ENCODE assay signal across 19 mouse cellular contexts in the genomic region with DNA sequence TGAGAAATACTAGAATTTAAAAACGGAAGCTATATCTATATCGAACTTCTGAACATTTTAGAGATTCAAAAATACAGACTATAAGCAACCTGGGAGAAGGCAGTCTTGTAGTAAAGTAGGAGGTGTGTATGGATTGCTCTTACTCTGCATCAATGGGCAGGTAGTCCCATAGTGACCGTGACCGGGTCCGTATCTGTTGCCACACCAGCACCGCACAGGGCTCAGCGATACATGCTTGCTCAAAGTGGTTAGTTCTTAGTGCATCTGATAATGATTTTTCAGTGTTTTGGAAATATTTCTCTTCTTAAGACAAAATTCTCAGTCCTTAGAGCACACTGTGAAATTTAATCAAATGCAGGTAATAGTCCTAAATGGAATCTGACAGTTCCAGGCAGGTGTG.
DNase-seq lines count a peak whose midpoint lies in the region; ATAC-seq lines count a peak whose summit lies in the region.
"Had no signal": no experiment of that assay in that cellular context is flagged by ENCODE, and none has a peak within 500 bp of the region (broad histone marks: within the 10 kb centered on the region; RNA-seq: fewer than 3 reads in every experiment).

No protein-coding gene starts in this region.

- H3K4me1 ChIP-seq in heart, embryonic 12.5 days (replicated peaks), result 0 out of 2 replicates have a peak, but pooled peaks cover 3% of the 10 kb centered on the region
- no peaks in the 10 kb centered on the region for H3K4me1 ChIP-seq in heart, embryonic 10.5 days

- H3K4me2 ChIP-seq in heart, embryonic 12.5 days, result no peak overlapping the region

- no peak overlapping the region for H3K9ac ChIP-seq in heart, embryonic 12.5 days

- H3K27ac ChIP-seq in heart, embryonic 12.5 days (ENCODE audit: poor library complexity, severe bottlenecking), result no peak overlapping the region
- H3K27ac ChIP-seq in heart, embryonic 10.5 days, result no peak overlapping the region

- intact Hi-C loops in heart, postnatal 25 days (cut with DNase I), result no loop called here

- H3K9me3 ChIP-seq in heart, embryonic 12.5 days (replicated peaks), result no peaks in the 10 kb centered on the region
- no peaks in the 10 kb centered on the region for H3K9me3 ChIP-seq in heart, embryonic 10.5 days
- H3K9me3 ChIP-seq: G1E had no signal

- H3K36me3 ChIP-seq in heart, embryonic 12.5 days, result no peaks in the 10 kb centered on the region
- no peaks in the 10 kb centered on the region for H3K36me3 ChIP-seq in heart, embryonic 10.5 days
- H3K36me3 ChIP-seq: G1E had no signal

- 85% methylated on average over 7 of the region's 7 CpGs for WGBS in heart, embryonic 12.5 days
- 94% methylated on average over 7 of the region's 7 CpGs for WGBS in heart, embryonic 10.5 days

- DNase-seq in heart, adult 11 months, result peak; percentile 53
- DNase-seq in heart, embryonic 10.5 days (ENCODE audit: low spot score), result peak; percentile 54
- DNase-seq in heart, postnatal 25 days (ENCODE audit: low spot score), result no peak
- DNase-seq: adrenal gland, adult 2 months; adrenal gland, adult 8-10 months; adrenal gland, postnatal 10 days; adrenal gland, postnatal 14 days; adrenal gland, postnatal 25 days; adrenal gland, postnatal 36 days; B cell, adult 2 months; cerebellum, adult 11 months; cerebellum, adult 11-12 months; cerebellum, adult 18-20 months had no signal

- no peak overlapping the region for H3K4me3 ChIP-seq in heart, embryonic 12.5 days
- no peak overlapping the region for H3K4me3 ChIP-seq in heart, embryonic 10.5 days

- H3K27me3 ChIP-seq in heart, embryonic 12.5 days (replicated peaks), result no peaks in the 10 kb centered on the region
- no peaks in the 10 kb centered on the region for H3K27me3 ChIP-seq in heart, embryonic 10.5 days (ENCODE audit: insufficient read depth, poor library complexity, severe bottlenecking)
- H3K27me3 ChIP-seq: CH12.LX, Patski had no signal

- no peak for ATAC-seq in heart, embryonic 12.5 days (ENCODE audit: insufficient number of reproducible peaks, low FRiP score)
- ATAC-seq: activated CD4-positive, CD25-positive, alpha-beta regulatory T cell, adult 4 months; CD4-positive, CD25-positive, alpha-beta regulatory T cell, adult 4 months; Patski had no signal
